12 mouse cellular contexts compared by ENCODE assay signal in the genomic region with DNA sequence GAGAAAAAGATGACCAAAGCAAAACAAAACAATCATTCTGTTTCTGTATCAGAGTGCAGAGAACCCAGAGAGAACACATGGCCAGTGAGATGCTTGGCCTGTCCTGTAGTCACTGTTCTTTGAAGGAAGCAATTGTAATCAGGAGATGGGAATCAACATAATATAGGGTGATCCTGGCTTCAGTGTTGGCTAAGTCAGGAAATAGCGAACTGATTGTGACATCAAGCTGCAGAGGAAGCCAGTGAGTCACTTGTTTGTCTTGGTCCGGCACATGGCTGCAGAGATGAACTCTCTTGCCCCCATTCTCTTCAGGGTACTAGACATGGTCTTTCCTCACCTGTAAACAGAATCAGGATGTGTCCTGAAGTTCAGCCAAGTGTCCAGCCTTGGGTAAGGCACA.
A peak's percentile ranks its signal among the peaks of the same experiment; 100 is the strongest.
DNase-seq lines count a peak whose midpoint lies in the region; ATAC-seq and TF ChIP-seq lines count a peak whose summit lies in the region.
"Had no signal": no experiment of that assay in that cellular context is flagged by ENCODE, and none has a peak within 500 bp of the region (broad histone marks: within the 10 kb centered on the region; RNA-seq: fewer than 3 reads in every experiment).

No protein-coding gene starts in this region.

- H3K9me3 ChIP-seq in heart, embryonic 12.5 days (replicated peaks): no peaks in the 10 kb centered on the region
- no peaks in the 10 kb centered on the region for H3K9me3 ChIP-seq in lung, embryonic 15.5 days
- H3K9me3 ChIP-seq in midbrain, embryonic 15.5 days: no peaks in the 10 kb centered on the region
- H3K9me3 ChIP-seq: limb, embryonic 12.5 days; neural tube, embryonic 13.5 days; stomach, embryonic 15.5 days had no signal

- H3K4me1 ChIP-seq in heart, embryonic 12.5 days (replicated peaks): no peaks in the 10 kb centered on the region
- peaks cover 8% of the 10 kb centered on the region; the same call in 1 of the 2 replicates for H3K4me1 ChIP-seq in lung, embryonic 15.5 days
- H3K4me1 ChIP-seq in midbrain, embryonic 15.5 days: no peaks in the 10 kb centered on the region
- H3K4me1 ChIP-seq: limb, embryonic 12.5 days; neural tube, embryonic 13.5 days; stomach, embryonic 15.5 days had no signal

- WGBS in heart, embryonic 12.5 days: 44% methylated on average over 2 of the region's 2 CpGs
- WGBS in lung, embryonic 15.5 days: 34% methylated on average over 2 of the region's 2 CpGs
- WGBS in midbrain, embryonic 15.5 days: 83% methylated on average over 2 of the region's 2 CpGs

- no peak for TF ChIP-seq CTCF in C2C12 (IDR thresholded peaks at IDR 0.05; ENCODE audit: control insufficient read depth, insufficient read depth, insufficient read length)

- intact Hi-C loops in left cerebral cortex, postnatal 10 days (cut with DNase I): no loop called here

- H3K4me2 ChIP-seq in heart, embryonic 12.5 days: no peak overlapping the region
- H3K4me2 ChIP-seq in lung, embryonic 15.5 days: no peak overlapping the region
- H3K4me2 ChIP-seq in midbrain, embryonic 15.5 days: no peak overlapping the region
- H3K4me2 ChIP-seq: limb, embryonic 12.5 days; neural tube, embryonic 13.5 days; stomach, embryonic 15.5 days had no signal

- no peaks in the 10 kb centered on the region for H3K79me2 ChIP-seq in C2C12 (ENCODE audit: control insufficient read depth, insufficient read depth)

- peak; percentile 74 for ATAC-seq in heart, embryonic 12.5 days (ENCODE audit: insufficient number of reproducible peaks, low FRiP score)
- peak; percentile 77; the same call in 1 of the 2 replicates for ATAC-seq in lung, embryonic 15.5 days (ENCODE audit: borderline replicate concordance, extremely low read depth, low FRiP score, low TSS enrichment)
- no peak for ATAC-seq in midbrain, embryonic 15.5 days (replicated peaks)

- H3K36me3 ChIP-seq in C2C12 (ENCODE audit: control insufficient read depth, insufficient read depth): no peaks in the 10 kb centered on the region
- H3K36me3 ChIP-seq in heart, embryonic 12.5 days: no peaks in the 10 kb centered on the region
- no peaks in the 10 kb centered on the region for H3K36me3 ChIP-seq in lung, embryonic 15.5 days
- H3K36me3 ChIP-seq in midbrain, embryonic 15.5 days (replicated peaks): no peaks in the 10 kb centered on the region
- H3K36me3 ChIP-seq: limb, embryonic 12.5 days; neural tube, embryonic 13.5 days; stomach, embryonic 15.5 days had no signal

- no peak overlapping the region for H3K9ac ChIP-seq in heart, embryonic 12.5 days
- H3K9ac ChIP-seq in lung, embryonic 15.5 days: no peak overlapping the region
- H3K9ac ChIP-seq in midbrain, embryonic 15.5 days: no peak overlapping the region
- H3K9ac ChIP-seq: limb, embryonic 12.5 days; neural tube, embryonic 13.5 days; stomach, embryonic 15.5 days had no signal

- peak; percentile 7 for DNase-seq in adrenal gland, adult 8-10 months
- DNase-seq in adrenal gland, postnatal 4 days (ENCODE audit: low spot score in 2 of 2): no peak
- DNase-seq in thymus, postnatal 14 days: no peak
- no peak for DNase-seq in left cerebral cortex, postnatal 10 days (ENCODE audit: extremely low spot score in 1 of 2, low spot score in 2 of 2)
- DNase-seq: B cell, adult 2 months had no signal

- no peak overlapping the region for H3K27ac ChIP-seq in heart, embryonic 12.5 days (ENCODE audit: poor library complexity, severe bottlenecking)
- H3K27ac ChIP-seq in lung, embryonic 15.5 days: 0 out of 2 replicates have a peak overlapping the region, but pooled peaks have one; percentile 1
- no peak overlapping the region for H3K27ac ChIP-seq in midbrain, embryonic 15.5 days
- H3K27ac ChIP-seq: limb, embryonic 12.5 days; neural tube, embryonic 13.5 days; stomach, embryonic 15.5 days had no signal

- H3K27me3 ChIP-seq in C2C12 (ENCODE audit: control insufficient read depth, insufficient read depth, insufficient read length): no peaks in the 10 kb centered on the region
- H3K27me3 ChIP-seq in heart, embryonic 12.5 days (replicated peaks): no peaks in the 10 kb centered on the region
- no peaks in the 10 kb centered on the region for H3K27me3 ChIP-seq in lung, embryonic 15.5 days
- no peaks in the 10 kb centered on the region for H3K27me3 ChIP-seq in midbrain, embryonic 15.5 days (replicated peaks)
- H3K27me3 ChIP-seq: limb, embryonic 12.5 days; neural tube, embryonic 13.5 days; stomach, embryonic 15.5 days had no signal

- no peak overlapping the region for H3ac ChIP-seq in C2C12 (ENCODE audit: control insufficient read depth, insufficient read length, low read depth)

- H3K4me3 ChIP-seq in C2C12 (ENCODE audit: insufficient read depth, poor library complexity, severe bottlenecking): no peak overlapping the region
- no peak overlapping the region for H3K4me3 ChIP-seq in heart, embryonic 12.5 days
- no peak overlapping the region for H3K4me3 ChIP-seq in lung, embryonic 15.5 days
- H3K4me3 ChIP-seq in midbrain, embryonic 15.5 days: no peak overlapping the region
- H3K4me3 ChIP-seq: limb, embryonic 12.5 days; neural tube, embryonic 13.5 days; stomach, embryonic 15.5 days had no signal

- no peaks in the 10 kb centered on the region for H3K79me3 ChIP-seq in C2C12 (ENCODE audit: low read depth)

TF ChIP-seq in C2C12, 6 proteins besides CTCF, POLR2A, EP300 and RAD21:
- TF ChIP-seq USF1 (IDR thresholded peaks at IDR 0.05; ENCODE audit: low read depth) (no peak), MYOD1 (IDR thresholded peaks at IDR 0.05; ENCODE audit: control insufficient read depth, insufficient read length, low read depth) (peak; percentile 6), MYOG (IDR thresholded peaks at IDR 0.05; ENCODE audit: control insufficient read depth, extremely low read depth, insufficient read length) (no peak), CEBPB (IDR thresholded peaks at IDR 0.05; ENCODE audit: low read depth) (peak; percentile 98), MAX (IDR thresholded peaks at IDR 0.05) (peak; percentile 97), FOSL1 (IDR thresholded peaks at IDR 0.05; ENCODE audit: insufficient read depth, low read length, poor library complexity, severe bottlenecking) (peak; percentile 36)
